Mouse (Mus musculus) hindbrain, embryonic 12.5 days (tissue): ENCODE results near the gene Trnau1ap. TPM values are rescaled to one million over a fixed set of nuclear protein-coding genes. Genes with fewer than 3 reads are reported as not detected.

Source experiments
- ATAC-seq: fragments of 200-750 bp; cut with Nextera tagmentation; 2 replicates; pipeline ENCODE4 v1.8.0; 2017; ENCODE audit warnings: moderate TSS enrichment; ENCODE audit not compliant: low FRiP score
- H3K27ac ChIP-seq: fragments of 300-500 bp; sonication (generic); 2 replicates; pipeline ENCODE4 v1.5.1; 2016; ENCODE audit warnings: mild to moderate bottlenecking
- H3K27me3 ChIP-seq: fragments of 300-500 bp; sonication (generic); 2 replicates; pipeline ENCODE4 v1.6.1; 2016; ENCODE audit warnings: mild to moderate bottlenecking
- H3K36me3 ChIP-seq: fragments of 300-500 bp; sonication (generic); 2 replicates; pipeline ENCODE4 v1.6.1; 2016; ENCODE audit warnings: mild to moderate bottlenecking
- H3K4me1 ChIP-seq: fragments of 300-500 bp; sonication (generic); 2 replicates; pipeline ENCODE4 v1.6.1; 2016
- H3K4me2 ChIP-seq: fragments of 300-500 bp; sonication (generic); replicated peaks from 2 replicates; pipeline ENCODE4 v1.6.1; 2016; ENCODE audit warnings: mild to moderate bottlenecking
- H3K4me3 ChIP-seq: fragments of 300-500 bp; sonication (generic); 2 replicates; pipeline ENCODE4 v1.5.1; 2016; ENCODE audit warnings: mild to moderate bottlenecking
- H3K9ac ChIP-seq: fragments of 300-500 bp; sonication (generic); 2 replicates; pipeline ENCODE4 v1.6.1; 2016; ENCODE audit warnings: mild to moderate bottlenecking, moderate library complexity
- H3K9me3 ChIP-seq: fragments of 300-500 bp; sonication (generic); replicated peaks from 2 replicates; pipeline ENCODE4 v1.6.1; 2016; ENCODE audit warnings: mild to moderate bottlenecking
- WGBS: fragments of 180-500 bp; shearing (Covaris S2); methylation state at CpG from one replicate; pipeline ENCODE4 v1.1.7; 2016; 5-methylcytosine and 5-hydroxymethylcytosine counted together
- polyA plus RNA-seq: library from polyadenylated mRNA; unstranded; fragments of >200 nt; fragmentation: Nextera tagmentation; extraction: Ambion mirVana; gene quantifications from 2 replicates; pipeline ENCODE4 v1.2.1, GENCODE M21; 2016

Trnau1ap gene
- polyA plus RNA-seq, 1 experiment from 2014 or later = 80.1 TPM

- Histone ChIP-seq H3K4me3 (no peak overlapping the region), H3K4me1 (peaks cover 18% of the 10 kb centered on the region), H3K4me2 (peak overlapping the region; percentile 85), H3K27ac (no peak overlapping the region), H3K27me3 (no peaks in the 10 kb centered on the region), H3K36me3 (peaks cover 16% of the 10 kb centered on the region), H3K9ac (no peak overlapping the region), H3K9me3 (no peaks in the 10 kb centered on the region)
- ATAC-seq = no peak
- 44% methylated on average over 1 of the region's 1 CpGs for WGBS
Observed at GRCm38 (mm10) chr4:132351401-132351800, 22.1 kb upstream of the Trnau1ap start.

GRCm38 (mm10) chr4:132350854-132351253, 21.5 kb upstream of the Trnau1ap start:
- H3K9ac ChIP-seq = no peak overlapping the region
- H3K4me3 ChIP-seq = no peak overlapping the region
- 62% methylated on average over 3 of the region's 3 CpGs for WGBS
- H3K27me3 ChIP-seq = no peaks in the 10 kb centered on the region
- no peaks in the 10 kb centered on the region for H3K9me3 ChIP-seq
- no peak overlapping the region for H3K27ac ChIP-seq
- peaks cover 12% of the 10 kb centered on the region; the same call in 1 of the 2 replicates for H3K36me3 ChIP-seq
- no peak for ATAC-seq
- H3K4me1 ChIP-seq = peaks cover 18% of the 10 kb centered on the region
- H3K4me2 ChIP-seq = no peak overlapping the region

DNA sequence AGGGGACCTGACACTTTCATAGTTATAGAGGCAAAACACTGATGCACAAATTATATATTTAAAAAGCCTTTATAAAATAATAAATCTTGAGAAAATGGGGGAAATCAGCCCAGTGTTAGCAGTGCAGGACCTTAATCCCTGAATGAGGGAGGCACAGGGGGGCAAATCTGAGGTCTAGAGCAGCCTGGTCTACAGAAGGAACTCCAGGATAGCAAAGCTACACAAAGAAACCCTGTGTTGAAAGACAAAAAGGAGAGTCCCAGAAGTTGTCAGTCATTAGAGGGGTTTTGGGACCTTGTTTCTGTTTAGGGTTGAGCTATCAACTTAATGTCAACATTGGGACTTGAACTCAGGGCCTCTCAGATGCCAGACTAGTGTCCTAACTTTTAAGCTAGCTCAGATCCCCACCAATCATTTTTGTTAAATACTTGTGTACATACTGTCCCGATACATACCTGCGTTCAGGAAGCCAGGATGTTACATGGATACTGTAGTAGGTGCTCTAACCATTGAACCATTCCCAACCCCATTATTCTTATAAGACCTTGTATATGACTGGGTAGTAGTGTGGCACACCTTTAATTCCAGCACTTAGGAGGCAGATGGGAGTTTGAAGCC, 20.9 kb upstream of the Trnau1ap start:
- WGBS = 39% methylated on average over 2 of the region's 2 CpGs
- ATAC-seq = no peak

DNA sequence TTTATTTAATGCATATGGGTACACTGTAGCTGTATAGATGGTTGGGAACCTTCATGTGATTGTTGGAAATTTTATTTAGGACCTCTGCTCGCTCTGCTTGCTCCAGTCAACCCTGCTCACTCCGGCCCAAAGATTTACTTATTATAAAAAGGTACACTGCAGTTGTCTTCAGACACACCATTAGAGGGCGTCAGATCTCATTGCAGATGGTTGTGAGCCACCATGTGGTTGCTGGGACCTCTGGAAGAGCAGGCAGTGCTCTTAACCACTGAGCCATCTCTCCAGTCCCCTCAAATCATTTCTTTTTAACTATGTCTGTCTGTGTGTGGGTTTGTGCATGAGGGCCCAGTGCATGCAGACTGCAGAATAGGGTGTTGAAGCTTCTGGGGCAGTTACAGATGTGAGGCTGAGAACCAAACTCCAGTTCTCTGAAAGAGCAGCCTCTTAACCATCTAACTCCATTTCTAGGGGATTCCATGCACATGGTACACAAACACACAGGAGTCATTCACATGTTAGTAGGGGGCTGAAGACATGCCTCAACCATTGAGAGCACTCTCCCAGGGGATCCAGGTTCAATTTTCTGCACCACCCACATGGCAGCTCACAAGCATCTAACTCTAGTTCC, 20.3 kb upstream of the Trnau1ap start:
- Histone ChIP-seq H3K27ac (no peak overlapping the region), H3K9me3 (no peaks in the 10 kb centered on the region), H3K4me1 (peaks cover 21% of the 10 kb centered on the region), H3K36me3 (peaks cover 12% of the 10 kb centered on the region; the same call in 1 of the 2 replicates), H3K4me3 (no peak overlapping the region), H3K4me2 (no peak overlapping the region), H3K9ac (no peak overlapping the region), H3K27me3 (no peaks in the 10 kb centered on the region)
- 61% methylated on average over 3 of the region's 3 CpGs for WGBS
- ATAC-seq = no peak

More for the DNA sequence above, 20.9 kb upstream of the Trnau1ap start:
- H3K9me3 ChIP-seq = no peaks in the 10 kb centered on the region
- peaks cover 12% of the 10 kb centered on the region; the same call in 1 of the 2 replicates for H3K36me3 ChIP-seq
- H3K27me3 ChIP-seq = no peaks in the 10 kb centered on the region
- no peak overlapping the region for H3K4me2 ChIP-seq
- H3K4me3 ChIP-seq = no peak overlapping the region
- peaks cover 18% of the 10 kb centered on the region for H3K4me1 ChIP-seq
- H3K9ac ChIP-seq = no peak overlapping the region
- H3K27ac ChIP-seq = no peak overlapping the region

GRCm38 (mm10) chr4:132346661-132347060, 17.3 kb upstream of the Trnau1ap start:
- no peak overlapping the region for H3K4me3 ChIP-seq
- H3K4me1 ChIP-seq = peaks cover 27% of the 10 kb centered on the region
- no peak overlapping the region for H3K27ac ChIP-seq
- no peaks in the 10 kb centered on the region for H3K27me3 ChIP-seq
- no peak overlapping the region for H3K9ac ChIP-seq
- no peak overlapping the region for H3K4me2 ChIP-seq
- no peak for ATAC-seq
- H3K9me3 ChIP-seq = no peaks in the 10 kb centered on the region
- 54% methylated on average over 3 of the region's 3 CpGs for WGBS
- H3K36me3 ChIP-seq = peaks cover 12% of the 10 kb centered on the region; the same call in 1 of the 2 replicates

- no peaks in the 10 kb centered on the region for H3K27me3 ChIP-seq
- WGBS = 83% methylated on average over 4 of the region's 4 CpGs
- H3K9me3 ChIP-seq = no peaks in the 10 kb centered on the region
- no peak overlapping the region for H3K9ac ChIP-seq
- ATAC-seq = no peak
- no peak overlapping the region for H3K4me3 ChIP-seq
- peaks cover 8% of the 10 kb centered on the region; the same call in 1 of the 2 replicates for H3K36me3 ChIP-seq
- H3K4me1 ChIP-seq = peaks cover 23% of the 10 kb centered on the region
- H3K27ac ChIP-seq = no peak overlapping the region
- no peak overlapping the region for H3K4me2 ChIP-seq
Observed at GRCm38 (mm10) chr4:132346261-132346660, 16.9 kb upstream of the Trnau1ap start.

- 50% methylated on average over 5 of the region's 5 CpGs for WGBS
- H3K9me3 ChIP-seq = no peaks in the 10 kb centered on the region
- H3K9ac ChIP-seq = no peak overlapping the region
- no peak overlapping the region; the same call in 1 of the 2 replicates for H3K4me2 ChIP-seq
- peak overlapping the region; percentile 82; the same call in 1 of the 2 replicates for H3K4me3 ChIP-seq
- no peaks in the 10 kb centered on the region for H3K27me3 ChIP-seq
- no peak overlapping the region for H3K27ac ChIP-seq
- ATAC-seq = peak; percentile 49; the same call in 1 of the 2 replicates
- peaks cover 3% of the 10 kb centered on the region; the same call in 1 of the 2 replicates for H3K36me3 ChIP-seq
- H3K4me1 ChIP-seq = peaks cover 23% of the 10 kb centered on the region
Observed at GRCm38 (mm10) chr4:132345843-132346212, 16.5 kb upstream of the Trnau1ap start.

DNA sequence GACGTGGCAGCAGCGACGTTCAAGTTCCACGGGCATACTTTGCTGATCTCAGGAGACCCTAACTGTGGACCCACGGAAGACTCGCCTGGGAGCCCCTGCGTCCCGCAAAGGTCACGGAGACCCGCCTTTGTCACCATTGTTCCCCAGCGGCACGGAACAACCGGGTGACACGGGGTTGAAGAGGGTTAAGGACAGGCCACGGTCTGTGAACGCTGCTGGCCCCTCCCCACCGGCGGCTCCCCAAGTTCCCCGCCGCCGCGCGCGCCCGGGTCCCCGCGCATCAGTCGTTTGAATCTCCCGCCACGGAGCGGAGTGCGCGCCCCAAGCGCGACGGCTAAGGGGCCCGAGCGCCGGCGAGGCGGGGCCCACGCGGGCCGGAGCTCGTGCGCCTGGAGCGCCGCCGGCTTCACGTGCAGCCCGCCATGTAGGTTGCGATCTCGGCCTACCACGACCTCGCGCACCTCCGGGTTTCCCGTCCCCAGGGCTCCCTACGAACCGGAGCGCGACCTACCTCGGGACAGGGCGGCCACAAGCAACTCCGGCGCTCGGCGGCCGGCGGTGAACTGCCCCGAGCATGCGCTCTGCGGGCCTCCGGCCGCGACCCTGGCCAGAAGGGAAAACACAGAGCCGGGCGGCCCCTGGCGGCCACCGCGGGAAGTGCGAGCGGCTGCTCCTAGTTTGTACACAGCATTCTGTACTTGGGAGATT, 16.0 kb upstream of the Trnau1ap start:
- peak overlapping the region; percentile 82 for H3K4me3 ChIP-seq
- peak; percentile 83 for ATAC-seq
- no peaks in the 10 kb centered on the region for H3K9me3 ChIP-seq
- H3K4me2 ChIP-seq = peak overlapping the region; percentile 98
- WGBS = under 1% methylated on average over 83 of the region's 83 CpGs
- peak overlapping the region; percentile 70; the same call in 1 of the 2 replicates for H3K27ac ChIP-seq
- no peaks in the 10 kb centered on the region for H3K36me3 ChIP-seq
- peak overlapping the region; percentile 82 for H3K9ac ChIP-seq
- H3K4me1 ChIP-seq = peaks cover 23% of the 10 kb centered on the region
- no peaks in the 10 kb centered on the region for H3K27me3 ChIP-seq

DNA sequence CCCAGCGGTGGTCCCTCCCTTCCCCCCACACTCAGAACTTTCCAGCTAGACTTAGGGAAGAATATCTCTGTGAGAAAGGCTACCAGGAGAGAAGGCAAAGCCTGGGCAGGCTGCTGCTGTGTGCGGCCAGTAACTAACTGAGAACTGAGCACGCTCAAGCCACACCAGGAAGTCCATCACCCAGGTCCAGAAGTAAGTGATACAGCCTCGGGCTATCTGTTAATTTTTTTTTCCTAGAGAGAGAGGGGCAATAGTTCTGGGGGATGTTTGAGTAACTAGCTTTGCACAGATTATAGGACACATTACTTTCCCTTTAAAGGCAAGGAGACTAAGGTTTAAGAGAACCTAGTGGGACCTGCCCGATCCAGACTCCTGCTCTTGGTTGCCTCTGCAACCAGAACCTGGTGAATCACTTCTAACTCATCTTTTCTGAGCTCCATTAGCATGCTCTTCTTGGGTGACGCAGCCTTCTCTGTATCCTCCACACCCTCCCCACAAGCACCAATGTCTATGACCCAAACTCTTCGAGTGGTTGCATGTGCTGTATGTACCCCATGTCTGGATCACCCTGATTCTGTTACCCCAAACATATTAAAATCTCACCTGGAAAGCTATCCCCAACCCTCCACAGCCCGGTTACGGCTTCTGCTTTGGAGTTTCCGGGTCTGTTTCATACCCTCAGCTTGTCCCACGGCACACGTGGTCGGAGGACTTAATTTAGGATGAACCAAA, 15.2 kb upstream of the Trnau1ap start:
- Histone ChIP-seq H3K36me3 (peaks cover 5% of the 10 kb centered on the region), H3K4me1 (peaks cover 23% of the 10 kb centered on the region), H3K9ac (peak overlapping the region; percentile 82), H3K27ac (no peak overlapping the region), H3K4me3 (peak overlapping the region; percentile 82), H3K9me3 (no peaks in the 10 kb centered on the region), H3K4me2 (peak overlapping the region; percentile 98), H3K27me3 (no peaks in the 10 kb centered on the region)
- WGBS = 9% methylated on average over 13 of the region's 13 CpGs
- ATAC-seq = peak; percentile 3; the same call in 1 of the 2 replicates

DNA sequence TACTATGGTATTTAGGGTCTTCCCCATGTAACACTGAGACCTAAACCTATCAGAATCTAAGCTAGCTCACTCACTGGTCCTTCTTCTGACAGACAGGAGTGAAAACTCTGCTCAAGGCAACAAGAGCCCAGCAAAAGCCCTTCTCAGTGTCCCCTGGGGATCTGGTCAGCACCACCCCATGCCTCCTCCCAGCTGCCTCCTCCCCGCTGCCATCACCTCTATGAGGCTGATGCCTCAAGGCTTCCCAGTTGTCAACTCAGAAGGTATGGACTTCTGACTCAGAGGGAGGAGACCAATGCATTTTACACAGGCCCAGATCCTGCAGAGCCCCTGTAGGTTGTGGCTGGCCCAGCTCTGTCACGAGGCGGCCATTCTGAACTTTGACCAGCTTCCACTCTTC, 12.1 kb upstream of the Trnau1ap start:
- Histone ChIP-seq H3K4me2 (no peak overlapping the region), H3K4me3 (no peak overlapping the region), H3K9me3 (no peaks in the 10 kb centered on the region), H3K27me3 (no peaks in the 10 kb centered on the region), H3K9ac (no peak overlapping the region), H3K27ac (no peak overlapping the region), H3K36me3 (peaks cover 33% of the 10 kb centered on the region), H3K4me1 (peaks cover 23% of the 10 kb centered on the region)
- ATAC-seq = no peak
- 86% methylated on average over 3 of the region's 3 CpGs for WGBS

DNA sequence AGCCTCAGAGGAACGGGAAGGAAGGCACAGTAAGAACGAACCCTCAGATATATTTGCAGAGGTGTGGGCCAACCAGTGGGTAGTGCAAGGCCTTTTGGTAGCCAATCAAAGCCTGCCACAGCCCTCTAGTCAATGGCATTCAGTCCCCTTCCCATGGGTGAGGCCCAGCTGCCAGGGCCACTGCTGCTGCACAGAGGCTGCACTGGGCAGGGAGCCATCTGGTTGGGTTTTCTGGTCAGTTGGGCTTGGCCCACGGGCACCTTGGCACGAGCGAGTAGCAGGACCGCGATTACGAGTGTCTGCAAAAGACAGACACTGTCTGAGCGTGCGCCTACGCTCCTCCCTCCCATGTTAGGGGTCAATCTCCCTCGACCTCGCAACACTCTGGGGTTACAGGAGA, 9.6 kb upstream of the Trnau1ap start:
- no peaks in the 10 kb centered on the region for H3K9me3 ChIP-seq
- H3K27me3 ChIP-seq = no peaks in the 10 kb centered on the region
- WGBS = 96% methylated on average over 13 of the region's 13 CpGs
- no peak overlapping the region for H3K4me2 ChIP-seq
- no peak for ATAC-seq
- no peak overlapping the region for H3K9ac ChIP-seq
- H3K4me1 ChIP-seq = peaks cover 13% of the 10 kb centered on the region
- peaks cover 52% of the 10 kb centered on the region for H3K36me3 ChIP-seq
- no peak overlapping the region for H3K27ac ChIP-seq
- no peak overlapping the region for H3K4me3 ChIP-seq

DNA sequence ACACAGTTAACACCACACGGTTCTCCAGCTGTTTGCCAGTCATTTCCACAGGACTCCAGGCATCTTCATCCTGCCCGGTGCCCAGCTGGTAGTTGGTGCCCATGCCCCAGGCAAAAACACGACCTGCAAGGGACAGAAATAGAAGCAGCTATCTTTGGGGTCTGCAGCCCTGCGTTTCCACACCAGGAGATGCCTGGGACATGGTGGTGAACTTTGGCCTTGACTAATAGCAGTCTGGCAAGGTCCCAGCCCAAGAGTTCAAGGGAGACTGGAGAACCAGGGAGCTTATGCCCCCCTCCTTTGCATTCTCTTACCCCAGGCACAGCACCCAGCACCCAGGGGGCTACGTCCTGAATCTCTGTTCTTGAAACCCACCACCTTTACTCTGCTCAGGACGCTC, 3.5 kb upstream of the Trnau1ap start:
- peaks cover 51% of the 10 kb centered on the region for H3K36me3 ChIP-seq
- ATAC-seq = no peak

More for the DNA sequence above, 3.5 kb upstream of the Trnau1ap start:
- 87% methylated on average over 6 of the region's 6 CpGs for WGBS
- peaks cover 10% of the 10 kb centered on the region for H3K4me1 ChIP-seq
- H3K9me3 ChIP-seq = no peaks in the 10 kb centered on the region
- no peak overlapping the region for H3K9ac ChIP-seq
- H3K27ac ChIP-seq = no peak overlapping the region
- H3K27me3 ChIP-seq = no peaks in the 10 kb centered on the region
- no peak overlapping the region for H3K4me3 ChIP-seq
- H3K4me2 ChIP-seq = no peak overlapping the region
